Mouse (Mus musculus): ENCODE measurements at regions not wholly inside any gene's neighbourhood (a gene's known extent, or its start where the extent isn't known, plus 50 kb on each side); places are given as distances from the start of the nearest gene placed in this dataset.

- TF ChIP-seq EP300 (IDR thresholded peaks at IDR 0.05) = no peak
- TF ChIP-seq CTCF (IDR thresholded peaks at IDR 0.05) = no peak
Measured at GRCm38 (mm10) chr5:35185826-35186225, 80.3 kb upstream of the Lrpap1 start.

All from lung, postnatal 0 days (tissue).